Mouse (Mus musculus) heart, postnatal 0 days (tissue): ENCODE data around the gene 1700003E16Rik. TPM values are rescaled to one million over a fixed set of nuclear protein-coding genes. Genes with fewer than 3 reads are reported as not detected.

Experiments used
- ATAC-seq: fragments of 200-750 bp; cut with Nextera tagmentation; 2 replicates; pipeline ENCODE4 v1.8.0; 2017; ENCODE audit warnings: low read depth, moderate number of reproducible peaks, moderate library complexity; ENCODE audit not compliant: insufficient read depth
- DNase-seq: peaks from one replicate; pipeline ENCODE4 v3.0.0-alpha.2; 2016; ENCODE audit warnings: low spot score
- H3K27ac ChIP-seq: fragments of 300-500 bp; sonication (generic); 2 replicates; pipeline ENCODE4 v1.5.1; 2014; ENCODE audit warnings: low read depth, mild to moderate bottlenecking
- H3K27me3 ChIP-seq: fragments of 300-500 bp; sonication (generic); 2 replicates; pipeline ENCODE4 v1.6.1; 2014; ENCODE audit warnings: low read length, mixed read lengths; ENCODE audit not compliant: control insufficient read depth, insufficient read depth
- H3K36me3 ChIP-seq: fragments of 300-500 bp; sonication (generic); replicated peaks from 2 replicates; pipeline ENCODE4 v1.6.1; 2014; ENCODE audit warnings: low read length, mixed read lengths; ENCODE audit not compliant: control insufficient read depth, insufficient read depth
- H3K4me1 ChIP-seq: fragments of 300-500 bp; sonication (generic); 2 replicates; pipeline ENCODE4 v1.6.1; 2014; ENCODE audit warnings: antibody characterized with exemption; ENCODE audit not compliant: control insufficient read depth, insufficient read depth
- H3K4me2 ChIP-seq: fragments of 300-500 bp; sonication (generic); 2 replicates; pipeline ENCODE4 v1.6.1; 2014; ENCODE audit warnings: low read depth, mild to moderate bottlenecking, low read length, moderate library complexity
- H3K4me3 ChIP-seq: fragments of 300-500 bp; sonication (generic); 2 replicates; pipeline ENCODE4 v1.5.1; 2014; ENCODE audit warnings: low read depth, low read length
- H3K9ac ChIP-seq: fragments of 300-500 bp; sonication (generic); replicated peaks from 2 replicates; pipeline ENCODE4 v1.6.1; 2014; ENCODE audit warnings: low read depth, low read length, mixed read lengths
- H3K9me3 ChIP-seq: fragments of 300-500 bp; sonication (generic); replicated peaks from 2 replicates; pipeline ENCODE4 v1.6.1; 2016; ENCODE audit warnings: low read length; ENCODE audit not compliant: control insufficient read depth
- CTCF ChIP-seq: IDR thresholded peaks from 2 replicates; pipeline ENCODE4 v1.5.1; 2016; ENCODE audit warnings: antibody characterized with exemption, control low read depth, low read depth
- EP300 ChIP-seq: IDR thresholded peaks from 2 replicates; pipeline ENCODE4 v1.6.1; 2016; ENCODE audit warnings: antibody characterized with exemption, low read depth
- WGBS: fragments of 180-500 bp; shearing (Covaris S2); extraction: QIAGEN DNeasy Blood & Tissue Kit; methylation state at CpG from one replicate; pipeline ENCODE4 v1.1.7; 2014; 5-methylcytosine and 5-hydroxymethylcytosine counted together
- polyA plus RNA-seq: library from polyadenylated mRNA; unstranded; fragments of >200 nt; fragmentation: Nextera tagmentation; extraction: Ambion mirVana; gene quantifications from 2 replicates; pipeline ENCODE4 v1.2.1, GENCODE M21; 2015
- total RNA-seq: library from RNA; depleted of rRNA; stranded (reverse); fragments of >200 nt; gene quantifications from 2 replicates; pipeline ENCODE4 v1.2.3, GENCODE M21; 2014; ENCODE audit warnings: low replicate concordance

1700003E16Rik gene
- total and polyA plus RNA-seq, 2 experiments from 2014 or later: 0.20 to 2.0 TPM

- ATAC-seq: no peak
- Histone ChIP-seq H3K27me3 (no peaks in the 10 kb centered on the region), H3K36me3 (no peaks in the 10 kb centered on the region), H3K4me1 (0 out of 2 replicates have a peak, but pooled peaks cover 9% of the 10 kb centered on the region), H3K4me3 (no peak overlapping the region), H3K4me2 (no peak overlapping the region), H3K9me3 (no peaks in the 10 kb centered on the region), H3K9ac (0 out of 2 replicates have a peak overlapping the region, but pooled peaks have one; percentile 26), H3K27ac (no peak overlapping the region)
- WGBS: 76% methylated on average over 5 of the region's 5 CpGs
- no peak for DNase-seq
- TF ChIP-seq CTCF (no peak), EP300 (no peak)
Measured at GRCm38 (mm10) chr6:83169872-83170271, 13.7 kb downstream of the 1700003E16Rik start.

- 70% methylated on average over 5 of the region's 5 CpGs for WGBS
- Histone ChIP-seq H3K36me3 (no peaks in the 10 kb centered on the region; the same call in 1 of the 2 replicates), H3K9me3 (no peaks in the 10 kb centered on the region), H3K4me1 (0 out of 2 replicates have a peak, but pooled peaks cover 9% of the 10 kb centered on the region), H3K27ac (no peak overlapping the region), H3K9ac (no peak overlapping the region), H3K4me3 (no peak overlapping the region), H3K27me3 (no peaks in the 10 kb centered on the region), H3K4me2 (no peak overlapping the region)
- TF ChIP-seq CTCF (no peak), EP300 (no peak)
- ATAC-seq (no peak), DNase-seq (no peak)
Measured at GRCm38 (mm10) chr6:83171063-83171462, 14.9 kb downstream of the 1700003E16Rik start.

DNA sequence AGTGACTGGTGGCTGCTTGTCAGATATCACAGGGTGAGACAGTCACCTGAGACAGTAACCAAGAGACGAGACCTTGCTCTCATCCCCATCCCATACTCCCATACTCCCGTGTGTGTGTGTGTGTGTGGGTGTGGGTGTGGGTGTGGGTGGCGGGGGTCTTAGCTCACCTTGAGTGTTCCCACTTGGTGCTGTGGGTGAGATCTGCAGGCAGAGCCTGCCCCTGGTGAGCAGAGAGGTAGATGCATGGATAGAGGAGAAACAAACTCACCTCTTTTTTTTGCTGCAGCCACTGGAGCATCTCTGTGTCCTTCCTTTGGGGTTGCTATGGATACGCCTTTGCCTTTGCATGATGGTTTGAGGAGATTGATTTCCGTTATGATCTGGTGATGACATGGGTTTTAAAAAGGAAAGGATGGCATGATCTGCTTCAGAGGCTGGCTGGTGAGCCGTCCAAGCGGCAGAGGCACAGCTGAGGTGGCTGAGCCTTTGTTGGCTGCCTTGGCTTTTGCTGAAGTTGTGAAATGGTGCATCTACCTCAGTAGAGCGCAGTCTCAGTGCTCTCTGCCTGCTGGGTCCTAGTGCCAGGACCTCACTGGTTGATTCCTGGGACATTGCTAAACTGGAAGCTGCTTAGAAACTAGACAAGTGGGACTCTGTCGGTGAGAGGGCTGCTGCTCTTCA is 16.2 kb downstream of the 1700003E16Rik start:
- Histone ChIP-seq H3K36me3 (no peaks in the 10 kb centered on the region; the same call in 1 of the 2 replicates), H3K9me3 (no peaks in the 10 kb centered on the region), H3K9ac (no peak overlapping the region), H3K4me2 (no peak overlapping the region), H3K4me1 (0 out of 2 replicates have a peak, but pooled peaks cover under 1% of the 10 kb centered on the region), H3K4me3 (no peak overlapping the region), H3K27me3 (no peaks in the 10 kb centered on the region), H3K27ac (no peak overlapping the region)
- 70% methylated on average over 9 of the region's 9 CpGs for WGBS
- DNase-seq: no peak
- TF ChIP-seq CTCF: no peak
- no peak for TF ChIP-seq EP300
- no peak for ATAC-seq

DNA sequence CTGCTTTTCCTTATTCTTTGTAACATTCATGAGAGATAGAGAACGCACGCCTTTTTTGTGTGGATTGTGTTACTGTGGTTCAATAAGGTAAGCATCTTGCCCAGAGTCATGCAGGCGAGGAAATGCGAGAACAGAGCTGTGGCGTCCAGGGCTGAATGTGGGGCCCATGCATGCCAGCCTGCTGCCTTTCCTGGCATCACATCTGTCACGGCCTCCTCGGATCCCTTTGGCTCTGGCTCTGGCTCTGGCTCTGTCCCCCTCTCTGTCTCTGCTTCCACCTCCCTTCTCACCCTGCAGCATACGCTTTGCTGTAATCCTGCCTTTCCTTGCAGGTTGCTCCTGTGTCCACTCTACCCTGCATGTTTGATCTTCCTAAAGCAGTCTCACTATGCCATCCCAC is 19.8 kb downstream of the 1700003E16Rik start:
- Histone ChIP-seq H3K27ac (no peak overlapping the region), H3K9ac (0 out of 2 replicates have a peak overlapping the region, but pooled peaks have one; percentile 5), H3K4me2 (no peak overlapping the region), H3K9me3 (no peaks in the 10 kb centered on the region), H3K4me3 (no peak overlapping the region), H3K36me3 (no peaks in the 10 kb centered on the region; the same call in 1 of the 2 replicates), H3K4me1 (peaks cover 6% of the 10 kb centered on the region; the same call in 1 of the 2 replicates), H3K27me3 (no peaks in the 10 kb centered on the region)
- DNase-seq (no peak), ATAC-seq (no peak)
- no peak for TF ChIP-seq EP300
- no peak for TF ChIP-seq CTCF
- WGBS: 82% methylated on average over 8 of the region's 8 CpGs

GRCm38 (mm10) chr6:83179390-83180117 is 23.4 kb downstream of the 1700003E16Rik start:
- no peaks in the 10 kb centered on the region for H3K27me3 ChIP-seq
- peaks cover 6% of the 10 kb centered on the region; the same call in 1 of the 2 replicates for H3K4me1 ChIP-seq
- H3K9me3 ChIP-seq: no peaks in the 10 kb centered on the region
- TF ChIP-seq EP300 (no peak), CTCF (no peak)
- 31% methylated on average over 12 of the region's 12 CpGs for WGBS
- DNase-seq: no peak
- H3K36me3 ChIP-seq: peaks cover 25% of the 10 kb centered on the region
- ATAC-seq: peak; percentile 76
- H3K4me3 ChIP-seq: peak overlapping the region; percentile 19; the same call in 1 of the 2 replicates
- H3K27ac ChIP-seq: no peak overlapping the region
- H3K9ac ChIP-seq: no peak overlapping the region
- H3K4me2 ChIP-seq: peak overlapping the region; percentile 49
